Mouse (Mus musculus): ENCODE measurements around the gene Tap2. TPM values are rescaled to one million over a fixed set of nuclear protein-coding genes. Genes with fewer than 3 reads are reported as not detected.

The Tap2 gene
- polyA plus RNA-seq, 1 experiment = 54.8 TPM

GRCm38 (mm10) chr17:34205021-34205745 lies 1.9 kb downstream of the Tap2 start:
- peaks cover 7% of the 10 kb centered on the region; the same call in 1 of the 2 replicates for H3K4me1 ChIP-seq (ENCODE audit: control insufficient read depth, insufficient read depth, low read length)
- 2% methylated on average over 18 of the region's 18 CpGs for WGBS
- peak overlapping the region; percentile 92 for H3K27ac ChIP-seq (ENCODE audit: control insufficient read depth, insufficient read depth, low read depth, low read length, poor library complexity)
- H3K4me3 ChIP-seq (replicated peaks; ENCODE audit: control insufficient read depth, low read depth, low read length) = peak overlapping the region; percentile 91
- peak; percentile 36; the same call in 1 of the 2 replicates for TF ChIP-seq POLR2A (IDR thresholded peaks at IDR 0.05; ENCODE audit: borderline replicate concordance, control insufficient read depth, low read depth, low read length)
- TF ChIP-seq CTCF (IDR thresholded peaks at IDR 0.05; ENCODE audit: control insufficient read depth, insufficient read depth, low read length) = peak; percentile 15; the same call in 1 of the 2 replicates

GRCm38 (mm10) chr17:34205746-34206176 lies 2.4 kb downstream of the Tap2 start:
- 3% methylated on average over 9 of the region's 9 CpGs for WGBS
- Histone ChIP-seq H3K4me1 (ENCODE audit: control insufficient read depth, insufficient read depth, low read length) (peaks cover 13% of the 10 kb centered on the region; the same call in 1 of the 2 replicates), H3K27ac (ENCODE audit: control insufficient read depth, insufficient read depth, low read depth, low read length, poor library complexity) (peak overlapping the region; percentile 60), H3K4me3 (replicated peaks; ENCODE audit: control insufficient read depth, low read depth, low read length) (peak overlapping the region; percentile 91)
- TF ChIP-seq POLR2A (IDR thresholded peaks at IDR 0.05; ENCODE audit: borderline replicate concordance, control insufficient read depth, low read depth, low read length) (no peak), CTCF (IDR thresholded peaks at IDR 0.05; ENCODE audit: control insufficient read depth, insufficient read depth, low read length) (peak; percentile 55)

GRCm38 (mm10) chr17:34206731-34207130 lies 3.4 kb downstream of the Tap2 start:
- H3K4me1 ChIP-seq (ENCODE audit: control insufficient read depth, insufficient read depth, low read length) = peaks cover 13% of the 10 kb centered on the region; the same call in 1 of the 2 replicates
- 76% methylated on average over 5 of the region's 5 CpGs for WGBS
- H3K4me3 ChIP-seq (replicated peaks; ENCODE audit: control insufficient read depth, low read depth, low read length) = no peak overlapping the region
- TF ChIP-seq POLR2A (IDR thresholded peaks at IDR 0.05; ENCODE audit: borderline replicate concordance, control insufficient read depth, low read depth, low read length) (no peak), CTCF (IDR thresholded peaks at IDR 0.05; ENCODE audit: control insufficient read depth, insufficient read depth, low read length) (no peak)
- no peak overlapping the region for H3K27ac ChIP-seq (ENCODE audit: control insufficient read depth, insufficient read depth, low read depth, low read length, poor library complexity)

GRCm38 (mm10) chr17:34207456-34207855 lies 4.1 kb downstream of the Tap2 start:
- peaks cover 12% of the 10 kb centered on the region; the same call in 1 of the 2 replicates for H3K4me1 ChIP-seq (ENCODE audit: control insufficient read depth, insufficient read depth, low read length)
- H3K27ac ChIP-seq (ENCODE audit: control insufficient read depth, insufficient read depth, low read depth, low read length, poor library complexity) = no peak overlapping the region
- 50% methylated on average over 3 of the region's 3 CpGs for WGBS
- no peak overlapping the region for H3K4me3 ChIP-seq (replicated peaks; ENCODE audit: control insufficient read depth, low read depth, low read length)
- TF ChIP-seq POLR2A (IDR thresholded peaks at IDR 0.05; ENCODE audit: borderline replicate concordance, control insufficient read depth, low read depth, low read length) (no peak), CTCF (IDR thresholded peaks at IDR 0.05; ENCODE audit: control insufficient read depth, insufficient read depth, low read length) (no peak)

GRCm38 (mm10) chr17:34207866-34208265 lies 4.5 kb downstream of the Tap2 start:
- Histone ChIP-seq H3K4me3 (replicated peaks; ENCODE audit: control insufficient read depth, low read depth, low read length) (no peak overlapping the region), H3K27ac (ENCODE audit: control insufficient read depth, insufficient read depth, low read depth, low read length, poor library complexity) (no peak overlapping the region), H3K4me1 (ENCODE audit: control insufficient read depth, insufficient read depth, low read length) (peaks cover 12% of the 10 kb centered on the region; the same call in 1 of the 2 replicates)
- 93% methylated on average over 9 of the region's 9 CpGs for WGBS
- TF ChIP-seq CTCF (IDR thresholded peaks at IDR 0.05; ENCODE audit: control insufficient read depth, insufficient read depth, low read length) (no peak), POLR2A (IDR thresholded peaks at IDR 0.05; ENCODE audit: borderline replicate concordance, control insufficient read depth, low read depth, low read length) (no peak)

- Histone ChIP-seq H3K4me1 (ENCODE audit: control insufficient read depth, insufficient read depth, low read length) (peaks cover 12% of the 10 kb centered on the region; the same call in 1 of the 2 replicates), H3K4me3 (replicated peaks; ENCODE audit: control insufficient read depth, low read depth, low read length) (no peak overlapping the region), H3K27ac (ENCODE audit: control insufficient read depth, insufficient read depth, low read depth, low read length, poor library complexity) (no peak overlapping the region)
- WGBS = 56% methylated on average over 10 of the region's 10 CpGs
- TF ChIP-seq CTCF (IDR thresholded peaks at IDR 0.05; ENCODE audit: control insufficient read depth, insufficient read depth, low read length) (no peak), POLR2A (IDR thresholded peaks at IDR 0.05; ENCODE audit: borderline replicate concordance, control insufficient read depth, low read depth, low read length) (no peak)
Observed at GRCm38 (mm10) chr17:34208421-34208820, 5.1 kb downstream of the Tap2 start.

GRCm38 (mm10) chr17:34209680-34210079 lies 6.4 kb downstream of the Tap2 start:
- WGBS = 64% methylated on average over 3 of the region's 3 CpGs
- no peak overlapping the region for H3K4me3 ChIP-seq (replicated peaks; ENCODE audit: control insufficient read depth, low read depth, low read length)
- H3K27ac ChIP-seq (ENCODE audit: control insufficient read depth, insufficient read depth, low read depth, low read length, poor library complexity) = no peak overlapping the region
- peaks cover 10% of the 10 kb centered on the region; the same call in 1 of the 2 replicates for H3K4me1 ChIP-seq (ENCODE audit: control insufficient read depth, insufficient read depth, low read length)
- TF ChIP-seq CTCF (IDR thresholded peaks at IDR 0.05; ENCODE audit: control insufficient read depth, insufficient read depth, low read length) (peak; percentile 64), POLR2A (IDR thresholded peaks at IDR 0.05; ENCODE audit: borderline replicate concordance, control insufficient read depth, low read depth, low read length) (no peak)

- peak overlapping the region; percentile 50 for H3K27ac ChIP-seq (ENCODE audit: control insufficient read depth, insufficient read depth, low read depth, low read length, poor library complexity)
- TF ChIP-seq CTCF (IDR thresholded peaks at IDR 0.05; ENCODE audit: control insufficient read depth, insufficient read depth, low read length) (no peak), POLR2A (IDR thresholded peaks at IDR 0.05; ENCODE audit: borderline replicate concordance, control insufficient read depth, low read depth, low read length) (no peak)
- WGBS = 5% methylated on average over 3 of the region's 3 CpGs
- H3K4me3 ChIP-seq (replicated peaks; ENCODE audit: control insufficient read depth, low read depth, low read length) = no peak overlapping the region
- peaks cover 10% of the 10 kb centered on the region; the same call in 1 of the 2 replicates for H3K4me1 ChIP-seq (ENCODE audit: control insufficient read depth, insufficient read depth, low read length)
Observed at GRCm38 (mm10) chr17:34210599-34210998, 7.3 kb downstream of the Tap2 start.

Data from bone marrow, adult 2 months (tissue).